Mouse (Mus musculus) limb, embryonic 14.5 days (tissue): ENCODE measurements around the gene Tdrd12. TPM values are rescaled to one million over a fixed set of nuclear protein-coding genes. Genes with fewer than 3 reads are reported as not detected.
A peak's percentile ranks its signal among the peaks of the same experiment; 100 is the strongest.
"Not testable (repeated sequence)": the region's sequence is repeated elsewhere in the genome, so short reads cannot be mapped to it uniquely, and the experiment has no call there.

ENCODE experiments used
- ATAC-seq: fragments of 200-750 bp; cut with Nextera tagmentation; 2 replicates; pipeline ENCODE4 v1.8.0; 2017; ENCODE audit warnings: low read depth, moderate number of reproducible peaks, moderate TSS enrichment; ENCODE audit not compliant: low FRiP score
- DNase-seq: peaks from one replicate; pipeline ENCODE4 v3.0.0-alpha.2; 2015; ENCODE audit warnings: low spot score
- H3K27ac ChIP-seq: fragments of 300-500 bp; sonication (generic); replicated peaks from 2 replicates; pipeline ENCODE4 v1.5.1; 2014; ENCODE audit warnings: low read depth, mild to moderate bottlenecking, low read length, moderate library complexity, mixed read lengths
- H3K27me3 ChIP-seq: fragments of 300-500 bp; sonication (generic); 2 replicates; pipeline ENCODE4 v1.6.1; 2014; ENCODE audit warnings: low read length, mixed read lengths; ENCODE audit not compliant: control insufficient read depth, insufficient read depth
- H3K36me3 ChIP-seq: fragments of 300-500 bp; sonication (generic); 2 replicates; pipeline ENCODE4 v1.6.1; 2014; ENCODE audit warnings: mild to moderate bottlenecking, low read length, moderate library complexity, mixed read lengths; ENCODE audit not compliant: control insufficient read depth, insufficient read depth
- H3K4me1 ChIP-seq: fragments of 300-500 bp; sonication (generic); 2 replicates; pipeline ENCODE4 v1.6.1; 2014; ENCODE audit warnings: antibody characterized with exemption, low read length, mixed read lengths; ENCODE audit not compliant: control insufficient read depth, insufficient read depth
- H3K4me2 ChIP-seq: fragments of 300-500 bp; sonication (generic); replicated peaks from 2 replicates; pipeline ENCODE4 v1.6.1; 2014; ENCODE audit warnings: low read depth, mild to moderate bottlenecking, low read length, moderate library complexity; ENCODE audit not compliant: severe bottlenecking
- H3K4me3 ChIP-seq: fragments of 300-500 bp; sonication (generic); replicated peaks from 2 replicates; pipeline ENCODE4 v1.5.1; 2014; ENCODE audit warnings: low read length
- H3K9ac ChIP-seq: fragments of 300-500 bp; sonication (generic); 2 replicates; pipeline ENCODE4 v1.6.1; 2014; ENCODE audit warnings: mild to moderate bottlenecking, low read depth, low read length, moderate library complexity; ENCODE audit not compliant: severe bottlenecking
- H3K9me3 ChIP-seq: fragments of 300-500 bp; sonication (generic); 2 replicates; pipeline ENCODE4 v1.6.1; 2016; ENCODE audit warnings: low read length; ENCODE audit not compliant: control insufficient read depth
- POLR2A ChIP-seq: fragments of 200-500 bp; IDR thresholded peaks from 2 replicates; pipeline ENCODE4 v1.8.0; 2012; ENCODE audit warnings: inconsistent platforms, mild to moderate bottlenecking, moderate library complexity, borderline replicate concordance; ENCODE audit not compliant: insufficient read depth, insufficient read length; ENCODE audit errors: extremely low read depth
- WGBS: fragments of 180-500 bp; shearing (Covaris S2); extraction: QIAGEN DNeasy Blood & Tissue Kit; methylation state at CpG from one replicate; pipeline ENCODE4 v1.1.7; 2014; 5-methylcytosine and 5-hydroxymethylcytosine counted together
- polyA plus RNA-seq, 2 experiments: library from polyadenylated mRNA; depleted of rRNA in 1 of 2; stranded (reverse) in 1 of 2; unstranded in 1 of 2; fragments of >200 nt; fragmentation: Nextera tagmentation in 1 of 2; extraction: Ambion mirVana in 1 of 2; gene quantifications; 2 replicates each; pipeline versions ENCODE4 v1.2.1 to v1.2.3; 2012 to 2014

The Tdrd12 gene
- polyA plus RNA-seq, 2 experiments = 0.55 to 0.63 TPM

GRCm38 (mm10) chr7:35584068-35584785 lies 46.7 kb upstream of the Tdrd12 start:
- Histone ChIP-seq H3K4me1 (peaks cover 26% of the 10 kb centered on the region), H3K4me2 (peak overlapping the region; percentile 100), H3K27ac (no peak overlapping the region), H3K27me3 (peaks cover 35% of the 10 kb centered on the region), H3K36me3 (no peaks in the 10 kb centered on the region), H3K9me3 (no peaks in the 10 kb centered on the region), H3K4me3 (peak overlapping the region; percentile 90), H3K9ac (peak overlapping the region; percentile 85)
- ATAC-seq (no peak), DNase-seq (no peak)
- 4% methylated on average over 36 of the region's 36 CpGs for WGBS
- no peak for TF ChIP-seq POLR2A

- peak overlapping the region; percentile 100; the same call in 1 of the 2 replicates for H3K4me2 ChIP-seq
- peaks cover 19% of the 10 kb centered on the region for H3K4me1 ChIP-seq
- peak overlapping the region; percentile 90; the same call in 1 of the 2 replicates for H3K4me3 ChIP-seq
- no peak for TF ChIP-seq POLR2A
- H3K27me3 ChIP-seq = peaks cover 35% of the 10 kb centered on the region
- no peak for DNase-seq
- no peaks in the 10 kb centered on the region for H3K36me3 ChIP-seq
- H3K9ac ChIP-seq = no peak overlapping the region
- 18% methylated on average over 11 of the region's 11 CpGs for WGBS
- no peaks in the 10 kb centered on the region for H3K9me3 ChIP-seq
- H3K27ac ChIP-seq = no peak overlapping the region
- ATAC-seq = no peak
Measured at GRCm38 (mm10) chr7:35583476-35584025, 46.0 kb upstream of the Tdrd12 start.

- no peak overlapping the region for H3K4me2 ChIP-seq
- peaks cover 14% of the 10 kb centered on the region for H3K4me1 ChIP-seq
- no peaks in the 10 kb centered on the region for H3K9me3 ChIP-seq
- H3K9ac ChIP-seq = no peak overlapping the region
- no peak overlapping the region for H3K27ac ChIP-seq
- no peak for ATAC-seq
- H3K4me3 ChIP-seq = no peak overlapping the region
- no peak for DNase-seq
- no peak for TF ChIP-seq POLR2A
- WGBS = 69% methylated on average over 5 of the region's 5 CpGs
- H3K36me3 ChIP-seq = no peaks in the 10 kb centered on the region
- peaks cover 35% of the 10 kb centered on the region for H3K27me3 ChIP-seq
Measured at GRCm38 (mm10) chr7:35582719-35583118, 45.2 kb upstream of the Tdrd12 start.

- no peaks in the 10 kb centered on the region for H3K36me3 ChIP-seq
- ATAC-seq (no peak), DNase-seq (no peak)
- 34% methylated on average over 4 of the region's 4 CpGs for WGBS
- H3K27ac ChIP-seq = no peak overlapping the region
- H3K4me3 ChIP-seq = no peak overlapping the region
- no peak overlapping the region for H3K9ac ChIP-seq
- peaks cover 8% of the 10 kb centered on the region; the same call in 1 of the 2 replicates for H3K4me1 ChIP-seq
- H3K9me3 ChIP-seq = no peaks in the 10 kb centered on the region
- no peak for TF ChIP-seq POLR2A
- no peak overlapping the region for H3K4me2 ChIP-seq
- peaks cover 32% of the 10 kb centered on the region for H3K27me3 ChIP-seq
Measured at GRCm38 (mm10) chr7:35579849-35580248, 42.3 kb upstream of the Tdrd12 start.

GRCm38 (mm10) chr7:35570883-35571282 lies 33.3 kb upstream of the Tdrd12 start:
- not testable (repeated sequence) for H3K27me3 ChIP-seq, H3K27ac ChIP-seq, H3K4me2 ChIP-seq, H3K9ac ChIP-seq, DNase-seq, H3K9me3 ChIP-seq, ATAC-seq, H3K4me1 ChIP-seq, H3K4me3 ChIP-seq, H3K36me3 ChIP-seq
- WGBS = 30% methylated on average over 6 of the region's 6 CpGs

- ATAC-seq, H3K4me1 ChIP-seq, H3K4me2 ChIP-seq, H3K27me3 ChIP-seq, H3K4me3 ChIP-seq, H3K27ac ChIP-seq, DNase-seq, H3K9me3 ChIP-seq, H3K36me3 ChIP-seq, H3K9ac ChIP-seq: not testable (repeated sequence)
- 87% methylated on average over 4 of the region's 4 CpGs for WGBS
Measured at GRCm38 (mm10) chr7:35569724-35570123, 32.2 kb upstream of the Tdrd12 start.

- not testable (repeated sequence) for H3K27ac ChIP-seq, H3K4me1 ChIP-seq, ATAC-seq, H3K4me2 ChIP-seq, DNase-seq, H3K9me3 ChIP-seq, H3K27me3 ChIP-seq, H3K9ac ChIP-seq, H3K36me3 ChIP-seq, H3K4me3 ChIP-seq
- WGBS = 77% methylated on average over 13 of the region's 13 CpGs
Measured at GRCm38 (mm10) chr7:35565965-35566364, 28.4 kb upstream of the Tdrd12 start.

- ATAC-seq, H3K36me3 ChIP-seq, H3K4me1 ChIP-seq, H3K4me3 ChIP-seq, H3K9me3 ChIP-seq, H3K27me3 ChIP-seq, H3K9ac ChIP-seq, H3K4me2 ChIP-seq, H3K27ac ChIP-seq, DNase-seq: not testable (repeated sequence)
- WGBS = 83% methylated on average over 10 of the region's 10 CpGs
Measured at GRCm38 (mm10) chr7:35564872-35565271, 27.3 kb upstream of the Tdrd12 start.
